Mouse (Mus musculus) cerebellum, postnatal 4 days (tissue): ENCODE results near the gene Gm9.
"Not testable (repeated sequence)": the region's sequence is repeated elsewhere in the genome, so short reads cannot be mapped to it uniquely, and the experiment has no call there.

ENCODE experiments used
- DNase-seq, 2 experiments: peaks; one replicate each; pipeline ENCODE4 v3.0.0; 2022; ENCODE audit warnings: low spot score in 2 of 2, mixed read lengths in 1 of 2

Gm9 gene

DNA sequence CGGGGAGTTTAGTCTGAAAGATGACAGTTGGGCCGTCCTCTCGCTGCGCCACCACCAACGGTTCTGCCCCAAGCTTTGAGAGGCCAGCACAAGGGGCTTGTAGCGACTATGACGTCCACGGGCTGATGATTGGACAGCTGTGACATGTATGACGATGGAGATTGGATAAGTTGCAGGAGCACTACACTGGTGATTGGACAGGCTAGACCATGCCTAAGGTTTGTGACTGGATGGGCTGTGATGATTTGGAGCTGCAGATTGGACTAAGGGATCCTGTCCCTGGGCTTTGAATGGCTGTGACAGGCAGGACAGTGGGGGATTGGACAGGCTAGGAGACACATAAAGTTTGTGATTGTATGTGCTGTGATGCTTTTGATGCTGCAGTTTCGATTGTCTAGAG lies at the start of gene Gm9:
TSS of gene Gm9 (minus strand) at position 101 of the 400 bp plus-strand sequence.
- no peak for DNase-seq

DNA sequence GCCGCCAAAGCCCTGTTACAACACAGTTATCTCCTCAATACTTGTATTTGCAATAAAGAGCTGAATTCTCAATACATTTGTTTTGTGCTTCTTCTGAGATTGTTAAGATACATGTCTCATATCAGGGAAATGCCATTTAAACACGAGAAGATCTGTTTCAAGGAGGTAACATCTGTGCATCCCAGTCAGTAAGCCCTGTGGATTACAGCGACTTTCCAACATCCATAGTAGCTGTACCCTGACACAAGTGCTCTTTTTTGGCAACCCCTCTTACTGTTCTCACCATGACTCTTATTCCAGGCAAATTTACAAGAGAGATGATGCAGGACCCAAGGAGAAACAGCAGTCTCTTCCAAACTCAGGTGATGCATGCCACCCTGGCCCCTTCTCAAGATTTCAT lies 38.8 kb upstream of the Gm9 start, which contains the start of gene Rhox3a:
TSS of gene Rhox3a (plus strand) at position 301 of the 400 bp plus-strand sequence.
- DNase-seq, result not testable (repeated sequence)

DNA sequence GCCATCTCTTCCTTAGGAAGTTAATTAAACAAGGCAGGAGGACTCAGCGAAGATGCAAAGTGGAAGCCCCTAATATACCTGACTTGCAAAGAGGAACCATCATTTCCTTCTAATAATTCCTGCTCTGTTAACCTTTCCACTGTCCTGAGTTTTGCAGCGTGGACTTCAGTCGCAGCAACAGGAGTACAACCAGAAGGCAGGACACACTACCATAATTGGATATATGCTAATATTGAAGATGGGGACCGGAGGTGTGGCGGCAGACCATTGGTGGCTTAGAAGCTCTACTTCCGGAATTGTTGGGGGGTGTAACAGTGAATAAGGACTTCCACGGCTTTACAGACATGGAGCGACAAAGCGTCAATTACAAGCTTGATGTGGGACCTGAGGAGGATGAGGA lies 33.8 kb upstream of the Gm9 start, which contains the start of gene Rhox2a:
TSS of gene Rhox2a (plus strand) at position 301 of the 400 bp plus-strand sequence.
- DNase-seq, result not testable (repeated sequence)

DNA sequence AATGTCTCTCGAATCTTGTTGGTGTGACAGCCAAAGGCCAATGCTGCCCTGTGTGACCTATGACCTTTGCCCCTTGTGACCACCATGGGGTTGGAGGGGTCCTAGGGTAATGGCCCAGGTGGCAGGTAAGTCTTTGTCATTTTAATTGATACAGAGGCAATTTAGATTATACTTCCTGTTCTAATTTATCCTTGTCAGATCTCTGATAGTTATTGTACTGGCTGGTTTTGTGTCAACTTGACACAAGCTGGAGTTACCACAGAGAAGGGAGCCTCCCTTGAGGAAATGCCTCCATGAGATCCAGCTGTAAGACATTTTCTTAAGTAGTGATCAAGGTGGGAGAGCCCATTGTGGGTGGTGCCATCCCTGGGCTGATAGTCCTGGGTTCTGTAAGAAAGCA lies 11.3 kb upstream of the Gm9 start, which contains the start of gene Rhox1:
TSS of gene Rhox1 (minus strand) at position 101 of the 400 bp plus-strand sequence.
- not testable (repeated sequence) for DNase-seq

DNA sequence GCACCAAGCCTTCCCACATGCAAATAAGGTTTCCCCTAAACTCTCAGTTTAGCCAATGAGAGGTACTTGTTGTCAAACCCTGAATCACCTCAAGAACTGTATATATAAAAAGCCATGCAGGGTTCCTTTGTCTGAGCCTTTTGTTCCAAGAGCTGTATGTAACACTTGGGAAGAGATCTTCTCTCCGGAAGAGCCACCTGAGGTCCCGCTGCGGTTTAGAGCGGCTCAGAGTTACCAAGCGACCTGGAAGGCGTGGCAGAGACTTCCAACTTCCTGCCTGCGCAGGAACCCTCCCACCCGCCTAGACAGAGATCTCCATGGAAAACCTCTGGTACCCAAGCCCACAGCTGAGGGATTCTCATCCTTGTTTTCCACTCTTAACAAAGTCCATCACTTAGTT lies 12.2 kb downstream of the Gm9 start:
- DNase-seq, result no peak

DNA sequence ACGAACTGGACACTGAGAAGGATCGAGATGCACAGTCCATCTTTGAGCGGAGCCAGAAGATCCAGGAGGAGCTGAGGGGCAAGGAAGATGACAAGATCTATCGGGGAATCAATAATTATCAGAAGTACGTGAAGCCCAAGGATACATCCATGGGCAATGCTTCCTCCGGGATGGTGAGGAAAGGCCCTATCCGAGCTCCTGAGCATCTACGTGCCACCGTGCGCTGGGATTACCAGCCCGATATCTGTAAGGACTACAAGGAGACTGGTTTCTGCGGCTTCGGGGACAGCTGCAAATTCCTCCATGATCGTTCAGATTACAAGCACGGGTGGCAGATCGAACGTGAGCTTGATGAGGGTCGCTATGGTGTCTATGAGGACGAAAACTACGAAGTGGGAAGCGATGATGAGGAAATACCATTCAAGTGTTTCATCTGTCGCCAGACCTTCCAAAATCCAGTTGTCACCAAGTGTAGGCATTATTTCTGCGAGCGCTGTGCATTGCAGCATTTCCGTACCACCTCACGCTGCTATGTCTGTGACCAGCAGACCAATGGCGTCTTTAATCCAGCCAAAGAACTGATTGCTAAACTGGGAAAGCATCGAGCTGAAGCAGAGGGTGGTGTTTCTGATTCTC lies 19.0 kb downstream of the Gm9 start:
- peak in 1 of 2 experiments; percentile 5 for DNase-seq

DNA sequence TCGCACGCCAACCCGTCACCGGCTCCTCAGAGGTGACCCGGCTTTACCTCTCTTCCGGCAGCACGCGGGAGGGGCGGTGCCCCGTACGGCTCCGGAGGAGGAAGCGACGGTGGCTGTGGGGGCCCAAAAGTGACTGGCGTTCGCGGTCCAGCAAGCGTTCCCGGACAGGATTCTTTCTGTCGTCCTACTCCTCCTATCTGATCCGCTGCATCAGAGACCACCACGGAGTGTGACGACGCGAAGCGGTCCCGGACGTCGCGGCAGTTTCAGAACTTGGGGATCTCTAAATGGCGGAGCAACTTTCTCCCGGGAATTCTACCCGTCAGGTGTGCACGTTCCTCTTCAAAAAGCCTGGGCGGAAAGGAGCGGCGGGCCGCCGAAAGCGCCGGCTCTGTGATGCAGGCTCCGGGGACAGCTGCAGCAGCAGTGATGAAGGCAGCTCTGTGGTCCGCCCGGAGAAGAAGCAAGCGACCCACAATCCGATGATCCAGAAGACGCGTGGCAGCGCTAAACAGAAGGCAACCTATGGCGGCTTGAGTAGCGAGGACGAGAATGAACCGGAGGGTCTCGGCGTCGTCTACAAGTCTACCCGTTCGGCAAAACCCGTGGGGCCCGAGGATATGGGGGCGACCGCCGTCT lies 19.6 kb downstream of the Gm9 start, which contains the start of the genes Ndufa1 and Rnf113a1:
TSS of gene Ndufa1 (minus strand) at position 59 of the 639 bp plus-strand sequence.
TSS of gene Rnf113a1 (plus strand) at position 141 of the 639 bp plus-strand sequence.
- peak; percentile 70 to 76 for DNase-seq

DNA sequence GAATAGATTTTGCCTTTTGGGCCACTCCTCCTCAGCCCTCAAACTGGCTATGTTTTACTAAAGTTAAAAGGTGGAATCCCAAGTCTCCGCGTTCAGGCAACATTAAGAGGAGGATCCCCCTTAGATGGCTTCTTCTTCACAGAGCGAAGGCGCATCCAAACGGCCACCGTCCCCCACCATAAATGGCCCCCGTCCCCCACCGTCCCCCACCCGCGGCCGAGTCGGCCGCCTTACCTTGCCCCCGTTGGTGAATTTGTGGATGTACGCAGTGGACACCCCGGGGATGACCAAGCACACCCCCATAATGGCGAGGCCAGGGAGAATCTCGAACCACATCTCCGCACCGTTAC lies 20.1 kb downstream of the Gm9 start:
- DNase-seq, result no peak

DNA sequence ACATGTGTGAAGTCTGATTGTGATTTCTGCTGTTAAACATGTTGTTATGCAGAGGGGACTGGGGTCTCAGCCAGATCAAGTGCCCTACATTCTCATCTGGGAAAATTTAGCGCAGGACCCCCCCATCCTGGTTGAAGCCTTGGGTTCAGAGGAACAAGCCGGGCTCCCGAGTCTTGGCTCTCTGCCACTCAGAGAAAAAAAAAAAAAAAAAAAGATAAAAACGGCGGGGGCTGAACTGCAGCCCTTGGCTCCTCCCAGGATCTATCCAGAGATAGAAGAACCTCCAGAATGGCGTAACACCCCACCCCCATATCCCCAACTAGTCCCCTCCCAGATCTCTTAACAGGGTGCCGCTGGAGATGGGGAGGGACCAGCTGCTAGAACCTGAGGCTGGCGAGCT lies 26.4 kb downstream of the Gm9 start:
- DNase-seq, result not testable (repeated sequence)

DNA sequence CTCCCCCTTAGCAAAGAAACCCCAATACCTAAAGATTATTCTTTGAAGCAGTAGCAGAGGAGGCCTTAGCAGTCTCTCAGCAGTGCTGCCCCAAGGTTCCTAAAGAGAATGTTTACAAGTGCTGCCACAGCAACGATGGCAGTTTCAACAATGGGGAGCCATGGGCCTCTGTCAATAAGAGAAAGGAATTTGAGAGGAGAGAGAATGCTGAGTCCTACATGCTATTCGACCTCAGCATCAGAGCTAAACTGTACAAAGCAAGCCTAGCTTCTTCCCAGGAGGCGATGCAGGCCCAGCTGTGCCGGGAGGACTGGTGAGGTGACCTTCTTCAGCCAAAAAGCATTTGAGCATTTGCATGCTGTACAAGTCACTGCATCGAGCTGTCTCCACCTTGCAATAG lies 42.1 kb downstream of the Gm9 start, which contains the start of gene Akap14:
TSS of gene Akap14 (minus strand) at position 101 of the 400 bp plus-strand sequence.
- no peak for DNase-seq

DNA sequence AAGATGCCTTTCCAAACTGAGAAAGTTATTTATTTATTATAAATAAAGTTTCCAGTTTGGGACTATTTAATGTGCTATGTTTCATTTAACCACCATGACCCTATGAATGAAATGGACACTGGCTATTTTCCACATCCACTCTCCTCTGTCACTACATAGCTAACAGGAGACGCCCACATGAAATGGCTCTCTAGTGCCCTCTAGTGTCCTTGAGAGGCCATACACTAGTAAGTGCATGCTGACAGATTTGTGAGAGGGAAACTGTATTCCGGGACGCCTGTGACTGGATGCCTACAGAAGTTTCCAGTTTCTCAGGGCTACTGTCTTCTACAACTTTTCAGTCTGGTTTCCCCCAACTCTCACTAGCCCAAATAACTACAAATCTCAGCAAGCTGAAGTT lies 43.8 kb downstream of the Gm9 start:
- DNase-seq, result no peak

DNA sequence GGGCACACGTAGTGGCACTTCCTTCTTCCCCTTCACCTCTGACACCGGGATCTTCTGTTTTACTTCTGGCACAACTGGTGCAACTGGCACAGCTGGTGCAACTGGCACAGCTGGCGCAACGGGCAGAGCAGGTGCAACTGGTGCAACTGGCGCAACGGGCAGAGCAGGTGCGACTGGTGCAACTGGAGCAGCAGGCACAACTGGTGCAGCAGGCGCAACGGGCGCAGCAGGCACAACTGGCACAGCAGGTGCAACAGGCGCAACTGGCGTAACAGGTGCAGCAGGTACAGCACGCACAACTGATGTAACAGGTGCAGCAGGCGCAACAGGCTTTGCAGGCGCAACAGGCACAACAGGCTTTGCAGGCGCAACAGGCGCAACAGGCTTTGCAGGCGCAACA lies 47.7 kb downstream of the Gm9 start:
- no peak for DNase-seq

DNA sequence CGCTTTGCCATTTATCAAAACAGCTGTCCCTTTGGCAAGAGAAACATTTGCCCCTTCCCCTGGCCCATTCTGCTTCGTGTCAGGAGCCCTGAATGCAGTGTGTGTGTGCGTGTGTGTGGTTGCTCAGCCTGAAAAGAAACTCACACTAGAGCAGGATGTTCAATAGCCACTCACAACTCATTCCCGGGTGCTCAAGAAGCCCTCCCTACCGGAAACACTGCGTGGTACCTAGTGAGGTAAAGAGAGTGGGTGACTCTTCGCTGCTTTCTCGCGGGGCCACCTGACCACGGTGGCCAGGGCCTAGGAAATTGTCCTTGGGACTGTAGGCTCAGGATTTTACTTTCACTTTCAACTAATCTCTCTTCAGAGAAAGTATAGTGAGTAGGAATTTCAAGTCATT lies 49.7 kb downstream of the Gm9 start:
- DNase-seq, result no peak
